Mouse (Mus musculus): ENCODE data around the gene Dync1i2. TPM values are rescaled to one million over a fixed set of nuclear protein-coding genes. Genes with fewer than 3 reads are reported as not detected.

Dync1i2 gene
- total RNA-seq (2021) = 100 and 101 TPM in 2 replicates
- long read RNA-seq, transcript Dync1i2-201 (16 exons, 2,631 nt) = major isoform, 27 of 70 reads
- long read RNA-seq, transcript Dync1i2-204 (16 exons, 2,466 nt) = minor isoform, 13 of 70 reads
- long read RNA-seq, partial matches to known transcripts = 25 of 70 reads
- long read RNA-seq, other reads (novel, unspliced or antisense) = 3 of 70 reads

DNA sequence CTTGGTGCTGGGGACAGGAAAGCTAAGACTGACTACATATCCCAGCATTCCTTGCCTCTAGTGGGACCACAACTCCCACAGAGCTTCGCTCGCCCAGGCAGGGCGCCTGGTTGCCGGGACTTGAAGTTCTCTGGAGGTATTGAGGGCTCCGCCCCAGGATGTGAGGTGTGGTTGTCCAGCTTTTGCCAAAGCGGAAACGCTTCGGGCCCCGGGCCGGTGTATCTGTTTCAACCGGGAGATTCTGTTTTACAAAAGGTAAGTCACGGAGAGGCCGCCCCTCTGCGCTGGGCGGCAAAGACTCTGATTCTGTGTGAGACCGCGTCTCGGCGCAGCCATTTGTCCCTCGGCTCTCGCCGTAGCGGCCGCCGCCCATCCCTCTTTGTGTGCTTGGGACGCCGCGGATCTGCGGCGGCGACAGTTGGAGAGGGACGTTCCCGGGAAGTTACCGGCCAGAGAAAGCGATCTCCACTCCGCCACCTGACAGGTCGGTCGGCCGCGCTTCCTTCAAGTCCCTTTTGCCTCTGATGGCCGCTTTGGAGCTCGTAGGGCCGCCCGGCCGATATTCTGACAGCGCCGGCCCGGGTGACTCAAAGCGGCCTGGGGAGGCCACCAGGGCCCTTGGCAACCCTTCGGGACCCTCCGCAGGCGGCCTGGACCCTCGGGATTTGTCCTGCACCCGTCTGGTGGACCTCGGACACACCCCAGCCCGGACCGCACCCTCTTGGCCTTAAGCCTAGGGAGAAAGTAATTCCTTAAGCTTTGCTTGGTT lies at the start of gene Dync1i2:
Gene Dync1i2, plus strand, starts transcription at position 116 of the 769 bp plus-strand sequence.
- DNase-seq = peak; percentile 87

DNA sequence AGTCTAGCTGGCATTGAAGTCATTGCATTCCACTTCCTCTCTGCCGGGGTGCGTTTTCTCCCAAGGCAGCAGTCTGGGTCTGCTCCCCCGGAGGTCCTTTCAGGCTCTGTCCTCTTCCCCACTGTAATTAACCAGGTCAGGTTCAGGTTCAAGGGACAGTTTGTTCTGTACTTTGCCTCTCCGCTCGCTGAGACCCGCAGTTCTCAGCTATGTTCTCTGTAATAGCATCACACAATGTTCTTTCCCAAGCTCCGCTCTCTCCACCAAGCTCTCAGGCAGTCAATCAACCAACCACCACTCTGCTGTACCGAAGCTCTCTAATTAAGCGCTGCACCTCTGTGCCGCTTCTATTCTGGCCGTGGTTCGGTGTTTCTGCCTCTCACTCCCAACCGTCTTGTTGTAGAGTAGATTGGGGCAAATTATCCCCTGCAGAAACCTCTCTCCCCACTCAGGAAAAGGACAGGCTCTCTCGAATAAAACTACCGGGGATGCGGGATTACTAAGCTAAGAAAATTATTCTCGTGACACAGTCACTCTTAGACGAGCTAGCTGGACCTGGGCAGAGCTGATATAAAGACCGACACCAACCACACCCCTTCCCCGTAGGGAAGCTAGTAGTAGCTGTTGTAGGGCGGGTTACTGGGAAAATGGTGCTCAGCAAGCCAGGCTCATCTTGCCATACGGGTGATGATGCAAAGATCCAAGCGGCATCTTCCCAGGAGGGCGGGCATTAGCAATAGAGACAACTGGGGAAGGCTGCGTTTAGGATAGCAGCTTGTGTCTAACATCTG lies 48.5 kb upstream of the Dync1i2 start:
- no peak for DNase-seq

DNA sequence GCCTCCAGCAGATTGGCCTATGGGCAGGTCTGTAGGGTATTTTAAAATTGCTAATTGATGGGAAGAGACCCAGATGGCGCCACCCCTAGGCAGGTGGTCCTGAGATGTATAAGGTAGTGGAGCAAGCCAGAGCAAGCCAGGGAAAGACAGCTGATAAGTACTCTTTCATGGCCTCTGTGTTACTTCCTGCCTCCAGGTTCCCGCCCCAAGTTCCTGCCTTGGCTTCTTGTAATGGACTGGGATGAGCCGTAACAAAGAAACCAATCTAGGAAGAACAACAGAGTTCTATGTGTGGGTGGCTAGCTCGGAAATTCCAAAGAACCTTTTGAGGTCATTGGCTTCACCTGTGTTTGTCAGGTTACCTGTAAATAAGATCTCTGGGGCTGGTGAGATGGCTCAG lies 44.3 kb upstream of the Dync1i2 start:
- DNase-seq = no peak

DNA sequence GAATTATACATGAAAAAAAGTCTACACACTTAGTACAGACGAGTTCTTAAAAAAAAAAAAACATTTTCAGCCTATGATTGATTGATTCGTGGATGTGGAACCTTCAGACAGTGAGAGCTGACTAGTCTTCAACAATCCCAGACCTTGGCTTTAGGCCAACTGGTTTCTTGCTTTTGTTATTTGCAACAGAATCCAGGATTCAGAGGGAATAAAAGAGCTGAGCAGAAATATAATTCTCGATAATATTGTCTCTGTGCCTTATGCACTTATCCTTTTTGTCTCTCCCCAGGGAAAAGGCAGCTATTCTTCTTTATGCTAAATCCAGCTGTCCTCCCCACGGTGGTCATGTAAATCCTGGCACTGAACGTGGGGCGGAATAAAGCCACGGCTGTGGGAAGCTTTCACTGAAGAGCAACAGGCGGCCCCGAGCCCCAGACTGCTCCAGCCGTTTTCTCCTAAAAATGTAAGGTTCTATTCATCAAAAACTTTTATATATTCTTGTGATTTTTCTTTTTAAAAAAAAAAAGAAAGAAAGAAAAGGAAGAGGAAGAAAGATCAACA lies 43.0 kb upstream of the Dync1i2 start:
- no peak for DNase-seq

DNA sequence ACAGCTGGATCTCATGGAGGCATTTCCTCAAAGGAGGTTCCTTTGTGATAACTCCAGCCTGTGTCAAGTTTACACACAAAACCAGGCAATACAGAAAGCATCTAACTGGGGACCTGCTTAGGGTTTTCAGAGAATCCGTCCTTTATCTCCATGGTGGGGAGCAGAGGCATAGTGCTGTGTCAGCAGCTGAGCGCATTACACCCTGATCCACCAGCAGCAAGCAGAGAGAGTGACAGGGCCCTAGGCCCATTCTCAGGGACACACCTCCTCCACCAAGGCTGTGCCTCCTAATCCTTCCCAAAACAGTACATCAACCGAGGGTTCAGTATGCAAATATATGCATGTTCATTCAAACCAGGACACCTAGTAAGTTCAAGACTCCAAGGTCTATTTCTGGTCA lies 38.5 kb upstream of the Dync1i2 start:
- DNase-seq = no peak

DNA sequence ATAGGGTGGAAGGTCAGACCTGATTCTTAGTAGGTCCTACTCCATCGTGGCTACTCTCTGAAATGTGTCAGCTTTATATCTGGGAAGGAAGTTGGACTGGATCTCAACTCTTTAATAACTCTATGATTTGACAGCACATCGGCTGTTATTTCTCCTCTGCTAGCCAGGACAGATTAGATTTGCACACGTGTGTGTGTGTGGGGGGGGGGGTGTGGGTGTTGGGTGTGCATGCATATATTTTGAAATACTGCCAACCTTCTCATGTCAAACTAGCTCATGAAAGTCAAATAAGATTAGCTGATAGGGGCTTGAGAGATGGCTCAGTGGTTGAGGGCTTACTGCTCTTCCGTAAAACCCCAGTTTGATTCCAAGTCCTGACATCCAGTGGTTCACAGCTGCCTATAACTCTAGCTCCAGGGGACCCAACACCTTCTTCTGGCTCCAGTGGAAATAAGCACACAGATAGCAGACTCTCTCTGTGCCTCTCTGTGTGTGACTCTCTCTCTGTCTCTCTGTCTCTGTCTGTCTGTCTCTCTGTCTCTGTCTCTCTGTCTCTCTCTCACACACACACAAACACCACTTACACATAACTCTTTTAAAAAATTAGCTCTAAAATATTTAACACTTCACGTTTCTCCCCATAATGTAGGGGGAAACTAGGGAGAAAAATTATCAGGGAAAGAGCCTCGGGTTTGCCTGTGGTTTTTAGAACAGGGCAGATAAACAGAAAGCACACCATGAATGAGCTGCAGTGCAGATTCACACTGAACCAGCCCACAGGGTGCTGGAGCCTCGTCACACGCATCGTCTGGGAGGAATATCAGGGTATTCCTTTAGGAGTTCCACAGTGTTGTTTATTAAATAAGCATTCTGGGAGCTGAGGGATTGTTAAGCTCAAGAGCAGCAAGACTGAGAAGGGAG lies 34.9 kb upstream of the Dync1i2 start:
- DNase-seq = no peak

DNA sequence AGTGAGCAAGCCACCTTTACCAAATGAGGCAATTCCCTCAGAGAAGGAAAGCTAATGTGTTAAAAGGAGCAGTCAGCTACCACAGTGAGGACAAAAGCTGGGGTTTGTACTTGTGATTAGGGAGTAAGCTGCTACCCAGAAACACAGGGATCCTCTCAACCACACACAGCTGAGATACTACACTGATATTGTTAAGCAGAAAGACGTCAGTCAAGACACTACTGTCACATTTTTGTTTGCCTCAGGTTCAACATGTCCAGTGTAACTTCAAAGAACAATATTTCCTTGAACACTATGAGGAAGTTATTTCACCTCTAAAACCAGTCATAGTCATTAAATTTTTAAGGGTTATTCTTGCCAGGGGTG lies 34.3 kb upstream of the Dync1i2 start:
- DNase-seq = no peak

DNA sequence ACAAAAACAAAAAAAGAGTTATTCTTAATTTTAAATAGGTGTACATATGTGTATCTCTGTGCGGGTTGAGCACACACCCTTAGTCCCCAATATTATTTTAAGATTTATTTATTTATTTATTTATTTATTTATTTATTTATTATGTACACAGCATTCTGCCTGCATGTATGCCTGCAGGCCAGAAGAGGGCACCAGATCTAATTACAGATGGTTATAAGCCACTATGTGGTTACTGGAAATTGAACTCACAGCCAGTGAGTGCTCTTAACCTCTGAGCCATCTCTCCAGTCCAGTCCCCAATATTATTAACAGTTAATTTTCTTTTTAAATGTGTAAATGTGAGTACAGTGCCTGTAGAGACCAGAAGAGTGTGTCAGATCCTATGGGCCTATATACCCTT lies 33.7 kb upstream of the Dync1i2 start:
- no peak for DNase-seq

DNA sequence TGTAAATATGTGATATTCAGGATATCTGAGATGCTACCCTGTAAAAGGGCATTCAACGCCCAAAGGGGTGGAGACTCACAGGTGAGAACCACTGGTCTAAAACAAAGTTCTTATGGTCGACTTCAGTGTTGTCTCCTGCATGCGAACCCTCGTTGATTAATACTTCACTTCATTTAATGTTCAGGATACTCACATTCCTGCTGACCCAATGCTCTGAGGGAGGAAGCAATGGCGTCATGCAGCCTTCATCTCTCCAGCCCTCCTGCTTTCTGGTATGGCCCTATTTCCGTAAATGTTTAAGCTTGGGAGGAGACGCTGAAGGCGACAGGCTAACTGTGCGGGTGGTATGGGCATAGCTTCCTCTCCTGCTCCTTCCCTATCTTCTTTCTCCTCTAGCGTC lies 31.8 kb upstream of the Dync1i2 start:
- DNase-seq = no peak

DNA sequence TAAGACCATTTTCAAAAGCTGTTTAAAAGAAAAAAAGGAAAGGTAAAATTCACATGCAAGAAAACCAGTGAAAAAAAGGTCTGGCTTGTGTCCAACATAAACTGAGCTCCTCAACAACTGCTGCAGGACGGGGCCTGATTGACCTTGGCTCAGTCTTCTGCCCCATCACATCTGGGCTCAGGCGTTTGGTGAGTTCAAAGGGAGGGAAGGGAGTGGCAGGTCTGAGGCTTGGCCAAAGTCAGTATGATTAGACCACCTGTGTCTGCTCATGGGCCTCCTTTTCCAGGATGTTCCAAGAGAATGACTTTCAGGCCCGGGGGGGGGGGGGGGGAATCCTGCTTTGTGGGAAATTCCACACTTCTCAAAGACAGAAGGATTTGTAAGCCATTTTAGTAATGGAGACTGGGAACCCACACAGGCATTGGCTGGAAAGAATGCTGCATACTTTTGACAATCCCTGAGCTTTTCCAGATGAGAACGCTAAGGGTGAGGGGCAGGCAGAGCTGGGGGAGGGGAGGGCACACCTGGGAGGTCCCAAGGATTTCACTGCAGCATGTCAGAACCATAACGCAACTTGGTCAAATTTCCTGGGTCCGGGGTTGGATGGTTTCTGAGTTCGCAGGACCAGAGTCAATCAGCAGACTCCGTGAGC lies 30.8 kb upstream of the Dync1i2 start:
- DNase-seq = no peak

DNA sequence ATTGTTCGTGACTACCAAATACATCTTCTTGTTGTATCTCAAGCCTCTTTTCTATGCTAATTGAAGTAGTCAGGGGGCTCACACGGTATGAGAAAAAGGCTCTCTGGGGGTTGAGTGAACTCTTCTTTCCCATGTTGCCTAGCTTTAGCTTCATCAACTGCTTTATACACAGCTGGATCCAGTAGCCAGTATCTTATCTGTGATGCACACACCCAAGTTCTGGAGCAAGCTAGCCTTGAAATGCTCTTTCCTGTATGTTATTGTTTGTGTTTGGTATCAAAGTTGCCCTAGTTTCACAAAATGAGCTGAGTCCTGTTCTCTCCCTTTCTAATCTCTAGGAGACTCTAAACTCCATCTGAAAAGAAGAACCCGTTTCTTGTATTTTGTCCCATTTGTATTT lies 23.6 kb upstream of the Dync1i2 start:
- no peak for DNase-seq

DNA sequence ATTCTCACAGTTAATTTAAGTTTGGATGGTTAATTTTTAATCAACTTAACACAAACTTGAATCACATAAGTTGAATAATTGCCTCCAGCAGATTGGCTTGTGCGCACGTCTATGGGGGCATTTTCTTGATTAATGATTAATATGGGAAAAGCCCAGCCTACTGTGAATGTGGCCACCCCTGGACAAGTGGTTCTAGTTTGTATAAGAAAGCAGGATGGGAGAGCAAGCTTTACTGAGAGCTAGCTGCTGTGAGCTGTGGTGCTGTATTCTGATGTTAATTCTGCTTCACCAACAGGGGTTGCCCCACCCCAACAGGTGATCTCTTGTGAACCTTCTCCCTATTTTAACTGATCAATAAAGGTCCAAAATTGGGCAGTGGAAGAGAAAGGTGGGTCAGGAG lies 22.6 kb upstream of the Dync1i2 start:
- no peak for DNase-seq

DNA sequence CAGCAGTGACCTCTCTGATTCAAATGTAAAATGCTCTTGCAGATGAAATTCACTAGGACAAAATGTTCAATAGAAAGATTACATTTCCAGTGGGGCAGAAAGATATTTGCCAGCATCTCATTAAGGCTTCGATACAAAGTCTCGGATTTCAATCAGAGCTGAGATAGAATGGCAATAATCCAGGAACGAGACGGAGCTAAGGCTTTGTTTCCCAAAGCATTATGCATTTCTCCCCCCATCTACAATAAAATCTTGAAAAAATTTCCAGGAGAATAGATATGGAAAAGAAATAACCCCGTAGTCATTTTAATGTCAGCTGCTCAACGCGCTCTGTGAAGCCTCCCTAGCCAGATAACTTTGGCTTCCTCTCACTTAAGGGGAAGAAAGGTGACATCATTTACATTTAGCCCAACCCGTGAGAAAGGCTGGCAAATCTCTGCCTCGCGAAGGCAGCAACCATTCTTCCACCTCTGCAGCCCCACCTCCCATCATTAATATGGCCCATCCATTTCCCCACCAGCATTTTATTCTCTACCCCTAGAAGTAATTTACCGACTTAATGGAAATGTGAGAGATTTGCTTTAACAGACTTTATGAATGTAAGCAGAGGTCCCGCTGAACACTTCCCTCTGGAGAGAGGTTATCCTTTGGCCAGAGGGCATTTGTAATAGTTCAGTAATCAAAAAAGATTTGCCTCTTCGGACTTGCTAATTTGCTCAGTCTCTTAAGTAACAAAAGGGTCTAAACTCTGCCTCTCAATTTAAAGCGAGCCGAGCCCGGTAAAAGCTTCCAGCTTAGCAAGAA lies 19.9 kb upstream of the Dync1i2 start:
- DNase-seq = no peak

DNA sequence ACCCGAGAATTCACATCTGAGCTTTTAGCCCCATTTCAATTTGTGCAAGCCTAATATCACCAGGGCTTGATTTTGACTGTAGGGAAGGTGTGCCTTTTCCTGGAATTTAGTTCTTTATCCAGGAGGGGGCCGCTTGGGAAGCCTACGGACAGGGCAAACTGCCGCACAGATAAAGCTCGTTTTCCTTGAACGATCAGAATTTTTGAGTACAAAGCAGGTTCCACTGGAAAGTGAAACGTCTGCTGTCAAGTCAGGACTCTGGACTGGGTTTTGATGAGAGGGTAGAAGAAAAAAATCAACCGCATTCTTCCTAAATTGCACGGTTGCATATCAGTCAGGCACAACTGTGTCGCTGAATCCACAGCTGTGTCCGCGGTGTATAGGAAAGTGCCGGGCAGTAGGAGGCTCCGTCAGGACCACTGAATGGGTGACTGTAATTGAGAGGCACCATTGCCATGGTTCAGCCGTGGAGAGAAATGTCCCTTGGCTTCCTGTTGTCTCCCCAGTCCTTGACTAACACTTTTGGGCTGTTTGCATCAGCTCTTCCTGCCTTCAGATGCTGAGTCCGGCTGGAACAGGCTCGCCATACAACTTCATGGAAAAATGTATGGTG lies 19.2 kb upstream of the Dync1i2 start:
- no peak for DNase-seq

DNA sequence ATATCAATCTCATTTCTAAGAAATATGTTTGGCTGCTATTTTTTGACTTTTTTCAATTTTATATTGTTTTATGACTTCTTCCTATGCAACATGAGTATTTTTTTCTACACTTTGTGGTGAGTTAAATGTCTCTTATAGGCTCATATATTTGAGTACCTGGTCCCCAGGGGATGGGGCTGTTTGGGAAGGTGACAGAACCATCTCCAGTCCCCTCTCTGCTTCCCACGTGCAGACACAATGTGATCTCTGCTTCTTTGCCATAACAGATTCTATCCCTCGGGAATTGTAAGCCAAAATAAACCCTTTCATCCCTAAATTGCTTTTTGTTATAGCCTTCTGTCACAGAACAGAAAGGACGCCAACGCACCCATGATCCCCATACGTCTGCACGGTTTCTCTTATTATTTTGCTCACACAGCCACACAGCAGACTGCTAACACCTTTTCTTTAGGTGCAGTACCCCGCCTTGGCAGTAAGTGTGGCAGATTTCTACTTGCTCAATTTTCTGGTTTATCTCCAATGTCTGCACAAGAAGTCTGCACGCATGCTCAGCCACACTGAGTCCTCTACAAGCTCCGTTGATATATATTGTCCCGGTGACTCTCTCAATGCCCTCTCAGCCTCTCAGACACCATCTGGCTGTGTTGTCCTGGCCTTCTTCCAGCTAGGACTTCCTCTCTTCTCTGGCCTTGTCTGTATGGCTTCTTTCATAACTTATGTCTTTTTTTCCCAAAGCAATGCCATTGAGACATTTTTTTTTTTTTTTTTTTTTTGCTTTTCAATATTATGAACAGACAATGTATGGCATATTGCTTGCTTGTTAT lies 17.2 kb upstream of the Dync1i2 start:
- DNase-seq = no peak

DNA sequence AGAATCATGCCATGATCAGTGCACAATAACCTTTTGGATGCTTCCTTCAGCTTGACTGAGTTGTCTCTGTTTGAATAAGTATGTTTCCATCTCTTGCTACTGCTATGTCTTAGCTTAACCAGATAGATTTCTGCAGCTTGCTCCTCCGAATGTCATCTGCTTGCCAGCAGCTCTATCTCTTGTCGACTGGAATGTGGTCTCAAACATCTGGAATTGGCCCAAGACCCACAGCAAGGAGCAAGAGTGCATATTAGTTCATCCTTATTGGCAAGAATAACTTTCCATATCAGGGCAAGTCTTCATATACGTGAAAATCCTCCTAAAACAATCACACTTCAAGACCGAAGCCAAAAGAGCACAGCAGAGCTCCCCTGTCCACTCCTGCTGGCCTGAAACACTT lies 14.6 kb upstream of the Dync1i2 start:
- no peak for DNase-seq

DNA sequence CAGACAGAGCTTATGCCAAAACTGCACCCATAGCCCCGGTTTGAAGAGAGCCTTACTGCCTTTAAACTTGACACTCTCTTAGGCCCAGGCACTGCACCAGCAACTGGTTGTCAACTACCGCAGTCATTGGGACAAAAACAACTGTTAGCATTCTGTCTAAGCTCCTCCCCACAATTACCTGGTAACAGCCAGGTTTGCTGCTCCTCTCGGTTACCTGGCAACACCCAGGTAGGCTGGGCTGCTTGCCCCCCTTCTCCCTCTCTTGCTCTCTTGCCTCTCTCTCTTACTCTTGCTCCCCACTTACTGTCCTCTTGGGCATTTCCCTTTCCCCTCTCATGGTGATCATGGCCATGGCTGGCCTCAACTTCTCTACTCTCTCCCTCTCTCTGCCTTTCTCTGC lies 12.6 kb upstream of the Dync1i2 start:
- DNase-seq = no peak

DNA sequence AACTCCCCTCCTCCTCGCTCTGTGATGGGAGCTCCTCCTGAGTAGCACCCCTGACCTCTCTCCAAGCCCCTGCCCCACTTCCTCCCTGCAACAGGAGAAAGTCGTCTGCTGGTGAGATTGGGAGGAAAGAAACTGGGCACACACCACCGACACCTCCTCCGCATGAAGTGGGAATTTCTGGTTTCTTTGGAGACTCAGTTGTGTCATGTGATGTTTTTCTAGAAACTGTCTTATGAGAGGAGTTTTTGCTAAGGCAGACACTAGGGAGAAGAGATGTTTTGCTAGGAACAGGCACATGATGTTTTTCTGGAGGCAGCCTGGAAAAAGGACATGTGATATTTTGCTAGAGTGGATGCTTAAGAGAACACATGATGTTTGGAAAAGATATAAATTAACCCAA lies 11.0 kb upstream of the Dync1i2 start:
- no peak for DNase-seq

DNA sequence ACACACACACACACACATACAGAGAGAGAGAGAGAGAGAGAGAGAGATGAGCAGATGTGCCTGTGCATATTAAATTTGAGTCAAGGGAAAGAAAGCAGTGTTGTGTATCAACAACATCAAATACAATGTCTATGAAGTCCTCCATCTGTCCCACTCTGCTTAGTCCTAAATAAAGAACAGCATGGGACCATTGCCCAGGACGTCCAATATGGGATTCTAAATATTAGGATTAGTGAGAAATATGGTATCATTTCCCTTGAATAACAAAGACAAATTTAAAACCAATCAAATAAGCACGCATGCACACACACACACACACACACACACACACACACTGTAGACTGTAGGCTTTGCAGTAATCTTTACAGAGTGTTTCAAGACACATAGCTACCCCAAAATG lies 9.6 kb upstream of the Dync1i2 start:
- DNase-seq = no peak
